13 mouse cellular contexts compared by ENCODE assay signal in genomic region chr11:5499961-5500644, GRCm38 (mm10). TPM values are rescaled to one million over a fixed set of nuclear protein-coding genes. Genes with fewer than 3 reads are reported as not detected.
A peak's percentile ranks its signal among the peaks of the same experiment; 100 is the strongest.
DNase-seq lines count a peak whose midpoint lies in the region; ATAC-seq and TF ChIP-seq lines count a peak whose summit lies in the region.
"Had no signal": no experiment of that assay in that cellular context is flagged by ENCODE, and none has a peak within 500 bp of the region (broad histone marks: within the 10 kb centered on the region; RNA-seq: fewer than 3 reads in every experiment).

No protein-coding gene starts in this region.

- no peak for ATAC-seq in lung, postnatal 0 days
- 0 out of 2 replicates have a peak, but pooled peaks have one; percentile 6 for ATAC-seq in intestine, embryonic 15.5 days

- DNase-seq in lung, postnatal 0 days (ENCODE audit: low spot score): no peak
- no peak for DNase-seq in lung, postnatal 10 days
- DNase-seq in thymus, postnatal 4 days: peak; percentile 57
- no peak for DNase-seq in frontal cortex, adult 2 months (ENCODE audit: extremely low spot score in 1 of 2, low spot score in 1 of 2)
- no peak for DNase-seq in right cerebral cortex, adult 2 months (ENCODE audit: low spot score in 2 of 2)
- DNase-seq: cerebellum, postnatal 25 days; heart, adult 18-20 months; heart, postnatal 4 days; right cerebral cortex, postnatal 25 days had no signal

- 70% methylated on average over 11 of the region's 11 CpGs for WGBS in lung, postnatal 0 days
- 80% methylated on average over 11 of the region's 11 CpGs for WGBS in intestine, embryonic 15.5 days
- WGBS in small intestine, adult 2 months: 30% methylated on average over 11 of the region's 11 CpGs

- no peaks in the 10 kb centered on the region for H3K36me3 ChIP-seq in lung, postnatal 0 days (ENCODE audit: insufficient read depth, low read length)
- no peaks in the 10 kb centered on the region for H3K36me3 ChIP-seq in intestine, embryonic 15.5 days
- H3K36me3 ChIP-seq in small intestine, adult 2 months (ENCODE audit: control insufficient read depth, insufficient read depth, low read length): no peaks in the 10 kb centered on the region
- H3K36me3 ChIP-seq: embryonic facial prominence, embryonic 15.5 days; limb, embryonic 10.5 days had no signal

- no peak for TF ChIP-seq POLR2A in small intestine, adult 2 months (IDR thresholded peaks at IDR 0.05; ENCODE audit: low read depth, low read length)

- H3K9me3 ChIP-seq in lung, postnatal 0 days (ENCODE audit: low read length): no peaks in the 10 kb centered on the region
- H3K9me3 ChIP-seq in intestine, embryonic 15.5 days: no peaks in the 10 kb centered on the region
- H3K9me3 ChIP-seq: embryonic facial prominence, embryonic 15.5 days; limb, embryonic 10.5 days had no signal

- no peak for TF ChIP-seq EP300 in lung, postnatal 0 days (IDR thresholded peaks at IDR 0.05)

- peaks cover 19% of the 10 kb centered on the region; the same call in 1 of the 2 replicates for H3K4me1 ChIP-seq in lung, postnatal 0 days (ENCODE audit: insufficient read depth, low read depth, low read length)
- peaks cover 7% of the 10 kb centered on the region; the same call in 1 of the 2 replicates for H3K4me1 ChIP-seq in intestine, embryonic 15.5 days (replicated peaks)
- peaks cover 42% of the 10 kb centered on the region for H3K4me1 ChIP-seq in small intestine, adult 2 months (ENCODE audit: control insufficient read depth, insufficient read depth, insufficient read length, low read length)

- H3K27me3 ChIP-seq in lung, postnatal 0 days (replicated peaks; ENCODE audit: insufficient read depth, low read length): no peaks in the 10 kb centered on the region
- H3K27me3 ChIP-seq in intestine, embryonic 15.5 days (replicated peaks): no peaks in the 10 kb centered on the region
- H3K27me3 ChIP-seq in small intestine, adult 2 months (ENCODE audit: control insufficient read depth, insufficient read depth, low read length): no peaks in the 10 kb centered on the region
- H3K27me3 ChIP-seq: embryonic facial prominence, embryonic 15.5 days had no signal

- no peak for TF ChIP-seq CTCF in lung, postnatal 0 days (IDR thresholded peaks at IDR 0.05)
- no peak for TF ChIP-seq CTCF in small intestine, adult 2 months (IDR thresholded peaks at IDR 0.05; ENCODE audit: extremely low read depth, insufficient read length, insufficient replicate concordance, low read depth, low read length)

- H3K4me3 ChIP-seq in lung, postnatal 0 days (ENCODE audit: low read depth, low read length): no peak overlapping the region
- H3K4me3 ChIP-seq in intestine, embryonic 15.5 days (replicated peaks): no peak overlapping the region
- no peak overlapping the region for H3K4me3 ChIP-seq in small intestine, adult 2 months (ENCODE audit: low read depth, low read length)
- H3K4me3 ChIP-seq: embryonic facial prominence, embryonic 15.5 days; limb, embryonic 10.5 days had no signal

- peak overlapping the region; percentile 29; the same call in 1 of the 2 replicates for H3K27ac ChIP-seq in lung, postnatal 0 days (ENCODE audit: low read length)
- H3K27ac ChIP-seq in intestine, embryonic 15.5 days: peak overlapping the region; percentile 51; the same call in 1 of the 2 replicates
- peak overlapping the region; percentile 93 for H3K27ac ChIP-seq in small intestine, adult 2 months (ENCODE audit: insufficient read depth, low read depth, low read length)
- H3K27ac ChIP-seq: limb, embryonic 10.5 days had no signal

- H3K9ac ChIP-seq in lung, postnatal 0 days (replicated peaks; ENCODE audit: low read depth): no peak overlapping the region
- no peak overlapping the region for H3K9ac ChIP-seq in intestine, embryonic 15.5 days
- H3K9ac ChIP-seq: embryonic facial prominence, embryonic 15.5 days had no signal

- no peak overlapping the region for H3K4me2 ChIP-seq in lung, postnatal 0 days (replicated peaks; ENCODE audit: low read depth, low read length)
- H3K4me2 ChIP-seq in intestine, embryonic 15.5 days (replicated peaks): no peak overlapping the region
- H3K4me2 ChIP-seq: embryonic facial prominence, embryonic 15.5 days had no signal

RNA-seq across cellular contexts. Expression of gene Xbp1, which starts 20.4 kb away (rescaled TPM):
- 211 and 242 TPM in 2 replicates for polyA plus RNA-seq in lung, postnatal 0 days (2015; fragmentation: Nextera tagmentation; extraction: Ambion mirVana)
- polyA plus RNA-seq in intestine, embryonic 15.5 days (2015; fragmentation: Nextera tagmentation; extraction: Ambion mirVana): 237 and 255 TPM in 2 replicates
- polyA plus RNA-seq in small intestine, adult 2 months (2012; rRNA removed): 79.2 and 124 TPM in 2 replicates
- polyA plus RNA-seq in frontal cortex, adult 2 months (2012; rRNA removed): 59.8 and 68.6 TPM in 2 replicates

RNA-seq across cellular contexts. Expression of gene Ccdc117, which starts 41.9 kb away (rescaled TPM):
- 13.4 and 13.9 TPM in 2 replicates for polyA plus RNA-seq in lung, postnatal 0 days (2015; fragmentation: Nextera tagmentation; extraction: Ambion mirVana)
- polyA plus RNA-seq in intestine, embryonic 15.5 days (2015; fragmentation: Nextera tagmentation; extraction: Ambion mirVana): 15.4 and 17.7 TPM in 2 replicates
- 2.2 and 2.9 TPM in 2 replicates for polyA plus RNA-seq in small intestine, adult 2 months (2012; rRNA removed)
- 10.8 and 11.1 TPM in 2 replicates for polyA plus RNA-seq in frontal cortex, adult 2 months (2012; rRNA removed)

RNA-seq across cellular contexts. Expression of gene Znrf3, which starts 55.5 kb away (rescaled TPM):
- polyA plus RNA-seq in lung, postnatal 0 days (2015; fragmentation: Nextera tagmentation; extraction: Ambion mirVana): 15.4 and 16.3 TPM in 2 replicates
- 9.0 and 9.6 TPM in 2 replicates for polyA plus RNA-seq in intestine, embryonic 15.5 days (2015; fragmentation: Nextera tagmentation; extraction: Ambion mirVana)
- polyA plus RNA-seq in small intestine, adult 2 months (2012; rRNA removed): 2.7 and 4.1 TPM in 2 replicates
- polyA plus RNA-seq in frontal cortex, adult 2 months (2012; rRNA removed): 6.8 and 8.2 TPM in 2 replicates

Comparison
In these comparisons a context has a peak if more than half of its experiments do, and no peak if none do; other contexts are left out.
1. H3K27ac ChIP-seq: peak in every context shown above with its lines; median percentile 93 in small intestine, adult 2 months; 51 in intestine, embryonic 15.5 days; 29 in lung, postnatal 0 days.